Mouse (Mus musculus) lung, adult 2 months (tissue): ENCODE measurements around the gene Tekt4.

Source experiments
- CTCF ChIP-seq: fragments of 200-500 bp; IDR thresholded peaks from 2 replicates; pipeline ENCODE4 v1.5.1; 2011; ENCODE audit warnings: mild to moderate bottlenecking, low read length, control low read depth; ENCODE audit not compliant: insufficient read depth
- POLR2A ChIP-seq: fragments of 200-500 bp; IDR thresholded peaks from 2 replicates; pipeline ENCODE4 v1.6.1; 2011; ENCODE audit warnings: low read depth, mild to moderate bottlenecking, control low read depth, low read length, borderline replicate concordance; ENCODE audit errors: extremely low read depth

DNA sequence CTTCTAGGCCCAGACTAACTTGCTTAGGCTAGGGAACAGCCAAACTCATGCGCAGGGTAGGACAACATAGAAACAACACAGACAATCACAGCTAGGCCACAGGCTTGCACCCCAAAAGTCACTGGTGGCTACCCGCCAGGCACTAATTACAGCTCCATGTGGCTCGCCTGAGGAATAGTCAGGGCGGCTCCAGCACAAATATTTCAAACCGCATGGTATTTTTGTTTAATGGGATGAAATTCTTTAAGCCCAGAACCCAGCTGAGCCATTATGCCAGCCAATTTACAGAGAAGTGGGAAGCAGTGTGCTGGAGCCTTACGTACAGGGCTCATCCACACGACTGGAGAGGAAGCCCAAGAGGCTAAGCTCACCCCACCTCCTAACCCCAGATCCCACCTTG, 44.8 kb upstream of the Tekt4 start:
- TF ChIP-seq CTCF (no peak), POLR2A (no peak)
